Mouse (Mus musculus): Measurements from ENCODE around the gene Numbl. TPM values are rescaled to one million over a fixed set of nuclear protein-coding genes. Genes with fewer than 3 reads are reported as not detected.

Numbl gene
- polyA plus RNA-seq (2017; shearing (Covaris generic)) = 0.83 TPM

GRCm38 (mm10) chr7:27258205-27258899 is at the start of gene Numbl:
TSS of gene Numbl (plus strand) at chr7:27258433.

GRCm38 (mm10) chr7:27228281-27228821 is 29.9 kb upstream of the Numbl start, which contains the start of gene Itpkc:
TSS of gene Itpkc (minus strand) at chr7:27228661.

GRCm38 (mm10) chr7:27232781-27233281 is 25.4 kb upstream of the Numbl start, which contains the start of gene Coq8b:
TSS of gene Coq8b (plus strand) at chr7:27233023.

Other genes starting within 250 kb of the Numbl start
- not detected for gene Cyp2a12, start 229.4 kb upstream of the Numbl start, polyA plus RNA-seq (2017; shearing (Covaris generic))
- not detected for gene Cyp2f2, start 138.5 kb upstream of the Numbl start, polyA plus RNA-seq (2017; shearing (Covaris generic))
- 0.17 TPM for gene Cyp2t4, start 104.7 kb upstream of the Numbl start, polyA plus RNA-seq (2017; shearing (Covaris generic))
- gene Egln2, start 91.6 kb upstream of the Numbl start, polyA plus RNA-seq (2017; shearing (Covaris generic)) = 82.0 TPM
- gene Rab4b, start 79.5 kb upstream of the Numbl start, polyA plus RNA-seq (2017; shearing (Covaris generic)) = 152 TPM
- 0.54 TPM for gene Gm21983, start 77.3 kb upstream of the Numbl start, polyA plus RNA-seq (2017; shearing (Covaris generic))
- gene Mia, start 77.3 kb upstream of the Numbl start, polyA plus RNA-seq (2017; shearing (Covaris generic)) = not detected
- gene BC024978, start 62.7 kb upstream of the Numbl start, polyA plus RNA-seq (2017; shearing (Covaris generic)) = 1.6 TPM
- 115 TPM for gene Snrpa, start 62.2 kb upstream of the Numbl start, polyA plus RNA-seq (2017; shearing (Covaris generic))
- gene Itpkc, start 29.8 kb upstream of the Numbl start, polyA plus RNA-seq (2017; shearing (Covaris generic)) = 4.7 TPM
- 29.8 TPM for gene Coq8b, start 25.4 kb upstream of the Numbl start, polyA plus RNA-seq (2017; shearing (Covaris generic))
- 0.82 TPM for gene Ltbp4, start 79.3 kb downstream of the Numbl start, polyA plus RNA-seq (2017; shearing (Covaris generic))
- 105 TPM for gene Shkbp1, start 97.6 kb downstream of the Numbl start, polyA plus RNA-seq (2017; shearing (Covaris generic))
- 0.61 TPM for gene Gm20479, start 99.0 kb downstream of the Numbl start, polyA plus RNA-seq (2017; shearing (Covaris generic))
- 0.21 TPM for gene Sptbn4, start 189.3 kb downstream of the Numbl start, polyA plus RNA-seq (2017; shearing (Covaris generic))
- 20.1 TPM for gene Blvrb, start 189.5 kb downstream of the Numbl start, polyA plus RNA-seq (2017; shearing (Covaris generic))
- gene Sertad3, start 215.3 kb downstream of the Numbl start, polyA plus RNA-seq (2017; shearing (Covaris generic)) = 57.3 TPM
- gene Sertad1, start 228.5 kb downstream of the Numbl start, polyA plus RNA-seq (2017; shearing (Covaris generic)) = 77.0 TPM
- 0.56 TPM for gene Prx, start 240.9 kb downstream of the Numbl start, polyA plus RNA-seq (2017; shearing (Covaris generic))

Measured in activated CD4-positive, CD25-positive, alpha-beta regulatory T cell, adult 9 weeks (primary cell).